Mouse (Mus musculus) embryonic stem cell, embryonic (primary cell): Measurements from ENCODE around the gene Ss18l2.

Source experiments
- CTCF ChIA-PET, 4 experiments: fragments of 300-600 bp in 2 of 4; fragments of 350-600 bp in 2 of 4; sonication (Branson Sonifier 250); formaldehyde crosslinking; loops; one replicate each; lab custom pipeline; 2022; ENCODE audit warnings: inconsistent platforms in 2 of 4; lab: Charles Lee
- POLR2A ChIA-PET, 4 experiments: fragments of 300-600 bp in 2 of 4; fragments of 350-600 bp in 2 of 4; sonication (Branson Sonifier 250); formaldehyde crosslinking; loops; one replicate each; lab custom pipeline; 2022; ENCODE audit warnings: antibody characterized with exemption in 4 of 4, inconsistent platforms in 1 of 4; lab: Charles Lee

The Ss18l2 gene

DNA sequence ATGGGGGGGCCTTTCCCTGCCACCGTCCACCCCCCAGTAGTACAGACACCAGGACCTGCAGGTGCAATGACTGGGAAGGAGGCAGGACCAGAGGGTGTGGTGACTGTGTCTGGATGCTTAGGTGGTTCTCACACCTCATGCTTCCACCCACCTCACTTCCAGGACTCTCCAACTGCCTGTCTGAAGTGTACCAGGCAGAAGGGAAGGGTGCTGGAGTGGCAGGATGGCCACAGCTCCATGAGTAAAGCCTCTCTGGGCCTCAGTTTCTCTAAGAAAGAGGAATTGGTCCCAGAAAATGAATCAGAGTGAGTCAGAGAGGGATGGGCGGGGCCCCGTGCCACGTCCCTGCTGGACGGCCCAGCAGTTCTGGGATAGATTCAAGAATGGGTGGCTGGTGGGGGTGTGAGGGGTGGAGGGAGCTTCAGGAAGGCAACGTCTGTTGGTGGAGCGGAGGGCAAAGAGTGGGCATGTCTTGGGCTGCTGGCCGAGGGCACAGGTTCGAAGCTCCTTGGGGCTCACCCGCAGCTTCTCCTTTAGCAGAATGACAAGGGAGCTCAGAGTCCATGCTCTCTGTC, 51.0 kb downstream of the Ss18l2 start:
- POLR2A ChIA-PET = interaction anchor here (0.5 to 5.0 kb wide), 18 partner anchors 10 to 476 kb away, joined by 3 to 31 read pairs (median 4); partner anchors contain the start of genes Nktr (in 3 of the 4), Higd1a (in 2 of the 4), Ss18l2 (in 2 of the 4) and Lyzl4 (in 1 of the 4)

DNA sequence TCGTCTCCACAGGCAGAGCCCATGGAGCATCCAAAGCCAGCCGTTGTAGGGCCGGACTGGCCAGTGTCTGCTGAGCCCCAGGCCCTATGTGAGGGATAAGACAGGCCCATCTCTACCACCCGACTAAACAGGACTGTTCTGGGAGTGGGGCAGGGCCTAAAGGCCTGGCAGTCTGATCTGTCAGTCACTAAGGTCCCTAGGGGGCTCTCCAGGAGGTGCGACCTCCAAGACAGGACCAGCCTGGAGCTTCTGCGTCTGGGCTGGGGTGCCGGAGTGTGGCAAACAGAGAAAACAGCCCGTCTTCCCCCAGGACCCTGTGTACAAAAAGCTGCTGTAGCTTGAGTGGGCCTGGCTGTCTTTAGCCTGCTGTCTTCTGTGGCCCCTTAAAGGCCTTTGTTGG, 51.7 kb downstream of the Ss18l2 start:
- POLR2A ChIA-PET = interaction anchor here in 3 of 4 experiments (0.6 to 4.1 kb wide), 10 partner anchors 8 to 1190 kb away, joined by 3 to 19 read pairs (median 4); partner anchors contain the start of genes Nktr (in 2 of the 3), Rpl14 (in 1 of the 3) and Ss18l2 (in 1 of the 3)

More for the DNA sequence above, 51.0 kb downstream of the Ss18l2 start:
- CTCF ChIA-PET = interaction anchor here in 2 of 4 experiments (0.9 to 1.6 kb wide), 4 partner anchors 70 to 118 kb away, joined by 3 to 6 read pairs (median 3); partner anchors contain the start of gene Vipr1 (in 1 of the 2)

DNA sequence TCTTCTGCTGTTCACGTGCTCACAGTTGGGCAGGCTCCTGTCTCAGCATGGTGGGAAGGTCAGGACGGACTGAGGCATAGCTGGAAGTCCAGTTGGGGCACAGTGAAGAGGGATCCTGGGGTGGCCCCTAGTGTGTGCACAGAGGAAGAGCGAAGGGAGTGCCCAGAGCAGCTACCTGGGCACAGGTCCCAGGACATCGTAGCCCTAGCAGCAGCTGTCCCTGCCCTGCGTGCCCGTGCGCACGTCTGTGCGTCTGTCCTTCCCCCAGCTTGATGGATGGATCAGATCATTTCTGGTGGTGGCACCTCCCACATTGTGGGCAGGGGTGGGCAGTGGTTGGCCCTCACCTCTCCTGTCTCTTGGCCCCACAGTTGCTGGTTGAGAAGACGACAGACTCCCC, 52.1 kb downstream of the Ss18l2 start:
- ChIA-PET POLR2A (interaction anchor here in 3 of 4 experiments (0.5 to 4.1 kb wide), 11 partner anchors 8 to 1560 kb away, joined by 3 to 19 read pairs (median 4); partner anchors contain the start of genes Nktr (in 2 of the 3), Rpl14 (in 1 of the 3) and Ss18l2 (in 1 of the 3)), CTCF (interaction anchor here in 2 of 4 experiments (0.6 kb wide), 2 partner anchors 11 to 65 kb away, joined by 3 to 4 read pairs; no protein-coding TSS in a partner anchor)

More for the DNA sequence above, 51.7 kb downstream of the Ss18l2 start:
- CTCF ChIA-PET = interaction anchor here in 1 of 4 experiments (1.0 kb wide), 1 partner anchor 69 kb away, joined by 3 read pairs; no protein-coding TSS in a partner anchor

DNA sequence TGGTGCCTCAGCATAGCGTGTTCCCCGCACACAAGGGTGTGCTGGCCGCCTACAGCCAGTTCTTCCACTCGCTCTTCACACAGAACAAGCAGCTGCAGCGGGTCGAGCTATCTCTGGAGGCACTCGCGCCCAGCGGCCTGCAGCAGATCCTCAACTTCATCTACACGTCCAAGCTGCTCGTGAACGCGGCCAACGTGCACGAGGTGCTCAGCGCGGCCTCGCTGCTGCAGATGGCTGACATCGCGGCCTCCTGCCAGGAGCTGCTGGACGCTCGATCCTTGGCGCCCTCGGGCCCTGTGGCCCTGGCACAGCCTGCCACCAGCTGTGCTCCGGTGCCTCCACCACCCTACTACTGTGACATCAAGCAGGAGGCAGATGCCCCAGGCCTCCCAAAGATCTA, 52.6 kb downstream of the Ss18l2 start:
- ChIA-PET CTCF (interaction anchor here in 2 of 4 experiments (0.6 kb wide), 2 partner anchors 11 to 66 kb away, joined by 3 to 4 read pairs; no protein-coding TSS in a partner anchor), POLR2A (interaction anchor here in 3 of 4 experiments (0.5 to 2.0 kb wide), 6 partner anchors 9 to 1561 kb away, joined by 3 to 6 read pairs (median 5); partner anchors contain the start of gene Nktr (in 2 of the 3))
